Mouse (Mus musculus) brown adipose tissue, adult 24 weeks (tissue): Measurements from ENCODE around the gene Abhd16a. TPM values are rescaled to one million over a fixed set of nuclear protein-coding genes. Genes with fewer than 3 reads are reported as not detected.
A peak's percentile ranks its signal among the peaks of the same experiment; 100 is the strongest.

Experiments used
- H3K27ac ChIP-seq: fragments of 200-500 bp; replicated peaks from 2 replicates; pipeline ENCODE4 v1.5.1; 2012; ENCODE audit warnings: low read depth, mild to moderate bottlenecking, low read length
- H3K4me1 ChIP-seq: fragments of 200-500 bp; 2 replicates; pipeline ENCODE4 v1.6.1; 2012; ENCODE audit warnings: low read length, mixed read lengths; ENCODE audit not compliant: control insufficient read depth, insufficient read depth, insufficient read length
- H3K4me3 ChIP-seq: fragments of 200-500 bp; 2 replicates; pipeline ENCODE4 v1.5.1; 2012; ENCODE audit warnings: low read depth, mild to moderate bottlenecking, low read length, moderate library complexity; ENCODE audit not compliant: insufficient read depth
- polyA plus RNA-seq: library from polyadenylated mRNA; stranded (reverse); fragments of >200 nt; gene quantifications from 2 replicates; pipeline ENCODE4 v1.2.4, GENCODE M21; 2012; ENCODE audit not compliant: missing spikeins, insufficient read depth, insufficient read length

Gene Abhd16a
- polyA plus RNA-seq, 1 experiment = 44.8 TPM

GRCm38 (mm10) chr17:35132174-35132560, 43.1 kb downstream of the Abhd16a start:
- H3K27ac ChIP-seq = no peak overlapping the region
- H3K4me1 ChIP-seq = peaks cover 4% of the 10 kb centered on the region; the same call in 1 of the 2 replicates
- no peak overlapping the region for H3K4me3 ChIP-seq

- no peak overlapping the region for H3K27ac ChIP-seq
- H3K4me3 ChIP-seq = no peak overlapping the region
- no peaks in the 10 kb centered on the region; the same call in 1 of the 2 replicates for H3K4me1 ChIP-seq
These were observed 44.5 kb downstream of the Abhd16a start for GRCm38 (mm10) chr17:35133517-35133916.

DNA sequence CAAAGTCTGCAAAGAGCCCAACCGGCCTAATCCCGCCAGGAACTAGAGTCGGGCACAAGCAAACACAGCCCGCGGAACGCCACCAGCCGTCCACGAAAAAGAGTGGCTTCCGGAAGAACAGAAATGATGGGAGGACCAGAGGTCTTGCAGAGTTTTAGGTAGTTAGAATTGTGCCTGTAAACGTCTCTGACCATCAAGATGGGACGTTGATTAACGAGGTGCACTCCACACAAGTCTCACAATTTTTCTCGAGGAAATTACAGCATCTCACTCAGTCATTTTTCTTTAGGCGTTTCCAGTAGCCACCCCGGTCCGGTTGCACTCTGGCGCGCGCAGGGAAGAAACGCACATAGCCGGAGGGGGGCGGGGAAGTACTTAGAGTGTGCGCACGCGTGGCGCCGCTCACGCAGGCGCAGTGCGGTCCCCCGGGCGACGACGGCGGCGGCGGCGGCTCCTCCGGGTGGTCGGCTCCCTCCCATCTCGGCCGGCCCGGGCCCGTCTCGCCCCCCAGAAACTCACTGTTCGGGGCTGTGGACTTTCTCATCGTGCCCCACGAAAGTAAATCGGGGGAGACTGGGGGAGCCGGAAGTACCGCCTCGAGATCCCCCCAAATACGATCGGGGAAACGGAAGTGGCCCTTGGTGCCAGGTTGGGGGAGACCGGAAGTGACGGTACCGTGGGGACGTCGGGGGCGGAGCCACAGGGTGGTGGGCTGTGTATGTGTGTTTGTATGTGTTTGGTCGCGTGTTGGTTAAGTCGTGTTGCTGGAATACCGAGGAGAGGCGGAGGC, 45.9 kb downstream of the Abhd16a start, which contains the start of gene Bag6:
Gene Bag6 (plus strand): TSS at position 378 of the 790 bp plus-strand sequence.
- H3K27ac ChIP-seq = peak within 1 kb of the TSS; percentile 96
- peak within 1 kb of the TSS; percentile 72 for H3K4me3 ChIP-seq
- no peaks in the 10 kb centered on the region; the same call in 1 of the 2 replicates for H3K4me1 ChIP-seq

- H3K4me3 ChIP-seq = peak overlapping the region; percentile 72
- H3K27ac ChIP-seq = peak overlapping the region; percentile 95
- H3K4me1 ChIP-seq = no peaks in the 10 kb centered on the region; the same call in 1 of the 2 replicates
These were observed 46.7 kb downstream of the Abhd16a start for GRCm38 (mm10) chr17:35135591-35136320.

DNA sequence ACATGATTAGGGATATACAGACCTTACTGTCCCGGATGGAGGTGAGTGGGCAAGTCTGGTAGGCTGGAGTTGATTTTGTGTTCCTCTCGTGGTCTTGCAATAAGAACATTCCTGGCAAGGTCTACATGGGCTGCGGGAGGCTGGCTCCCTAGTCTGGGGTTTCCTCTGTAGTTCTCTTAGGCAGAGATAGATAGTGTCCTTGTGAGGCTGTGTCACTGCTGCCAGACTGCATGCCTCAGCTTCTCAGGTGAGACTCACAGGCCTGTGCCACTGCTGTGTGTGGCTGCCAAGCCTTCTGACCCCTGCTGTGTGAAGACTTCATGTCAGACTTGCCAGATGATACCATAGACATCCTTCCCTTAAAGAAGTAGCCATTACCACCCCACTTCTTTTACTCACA, 50.2 kb downstream of the Abhd16a start:
- H3K27ac ChIP-seq = no peak overlapping the region
- no peak overlapping the region for H3K4me3 ChIP-seq
- peaks cover 3% of the 10 kb centered on the region; the same call in 1 of the 2 replicates for H3K4me1 ChIP-seq

DNA sequence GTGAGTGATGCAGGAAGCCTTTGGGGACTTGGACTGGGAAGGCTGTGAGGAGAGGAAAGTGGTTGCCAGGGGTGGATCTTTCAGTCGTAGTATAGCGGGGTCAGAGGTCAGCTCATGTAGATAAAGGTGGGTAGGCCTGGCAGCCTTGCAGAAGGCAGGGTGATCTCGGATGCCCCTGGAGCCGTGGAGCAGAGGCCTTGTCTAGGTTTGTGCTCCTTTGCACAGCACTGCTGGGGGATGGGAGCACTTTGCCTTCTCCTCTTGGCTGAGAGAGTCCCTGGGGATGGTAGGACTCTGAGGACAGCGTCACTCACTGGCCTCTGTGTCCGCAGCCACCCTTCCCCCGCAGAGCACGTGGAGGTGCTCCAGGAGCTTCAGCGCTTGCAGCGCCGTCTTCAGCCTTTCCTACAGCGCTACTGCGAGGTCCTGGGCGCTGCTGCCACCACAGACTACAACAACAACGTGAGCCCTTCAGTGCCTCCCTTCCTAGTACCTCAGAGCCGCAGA, 51.5 kb downstream of the Abhd16a start:
- Histone ChIP-seq H3K4me3 (no peak overlapping the region), H3K4me1 (peaks cover 3% of the 10 kb centered on the region; the same call in 1 of the 2 replicates), H3K27ac (no peak overlapping the region)

GRCm38 (mm10) chr17:35141971-35142370, 52.9 kb downstream of the Abhd16a start:
- peaks cover 3% of the 10 kb centered on the region; the same call in 1 of the 2 replicates for H3K4me1 ChIP-seq

DNA sequence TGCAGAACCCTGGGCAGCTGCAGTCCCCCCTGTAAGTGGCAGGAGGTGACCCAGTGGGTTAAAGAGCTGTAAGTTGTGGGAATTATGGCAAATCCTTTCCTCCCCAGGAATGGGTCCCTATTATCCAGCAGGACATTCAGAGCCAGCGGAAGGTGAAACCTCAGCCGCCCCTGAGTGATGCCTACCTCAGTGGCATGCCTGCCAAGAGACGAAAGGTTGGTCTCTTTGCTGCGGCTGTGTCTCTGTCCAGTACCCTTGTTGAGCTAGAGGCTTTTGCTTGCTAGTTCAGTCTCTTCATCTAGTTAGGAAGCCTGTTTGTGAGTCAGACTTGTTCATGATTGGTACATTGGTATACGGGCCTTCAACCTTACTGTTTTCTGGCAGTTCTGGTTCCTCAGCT, 57.1 kb downstream of the Abhd16a start:
- H3K27ac ChIP-seq = no peak overlapping the region
- peaks cover 3% of the 10 kb centered on the region; the same call in 1 of the 2 replicates for H3K4me1 ChIP-seq
- no peak overlapping the region for H3K4me3 ChIP-seq

More at GRCm38 (mm10) chr17:35141971-35142370, 52.9 kb downstream of the Abhd16a start:
- Histone ChIP-seq H3K27ac (no peak overlapping the region), H3K4me3 (no peak overlapping the region)

DNA sequence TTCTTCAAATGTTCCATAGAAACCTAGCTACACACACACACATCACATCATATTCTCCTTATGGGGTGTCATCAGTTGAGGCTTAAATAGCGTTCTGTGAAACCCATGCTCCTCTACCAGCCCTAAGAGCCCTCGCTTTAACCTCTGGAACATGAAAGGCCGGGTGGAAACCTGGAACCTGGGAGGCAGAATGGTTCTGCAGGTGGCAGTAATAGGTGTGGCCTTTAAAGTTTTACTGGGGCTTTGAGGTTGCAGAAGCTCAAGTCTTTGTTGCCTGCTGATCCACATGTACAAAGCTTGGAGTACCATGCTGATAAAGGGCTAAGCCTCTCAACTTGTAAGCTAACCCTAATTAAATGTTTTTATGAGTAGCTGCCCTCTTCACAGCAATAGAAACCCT, 58.3 kb downstream of the Abhd16a start:
- H3K27ac ChIP-seq = no peak overlapping the region
- H3K4me1 ChIP-seq = no peaks in the 10 kb centered on the region

DNA sequence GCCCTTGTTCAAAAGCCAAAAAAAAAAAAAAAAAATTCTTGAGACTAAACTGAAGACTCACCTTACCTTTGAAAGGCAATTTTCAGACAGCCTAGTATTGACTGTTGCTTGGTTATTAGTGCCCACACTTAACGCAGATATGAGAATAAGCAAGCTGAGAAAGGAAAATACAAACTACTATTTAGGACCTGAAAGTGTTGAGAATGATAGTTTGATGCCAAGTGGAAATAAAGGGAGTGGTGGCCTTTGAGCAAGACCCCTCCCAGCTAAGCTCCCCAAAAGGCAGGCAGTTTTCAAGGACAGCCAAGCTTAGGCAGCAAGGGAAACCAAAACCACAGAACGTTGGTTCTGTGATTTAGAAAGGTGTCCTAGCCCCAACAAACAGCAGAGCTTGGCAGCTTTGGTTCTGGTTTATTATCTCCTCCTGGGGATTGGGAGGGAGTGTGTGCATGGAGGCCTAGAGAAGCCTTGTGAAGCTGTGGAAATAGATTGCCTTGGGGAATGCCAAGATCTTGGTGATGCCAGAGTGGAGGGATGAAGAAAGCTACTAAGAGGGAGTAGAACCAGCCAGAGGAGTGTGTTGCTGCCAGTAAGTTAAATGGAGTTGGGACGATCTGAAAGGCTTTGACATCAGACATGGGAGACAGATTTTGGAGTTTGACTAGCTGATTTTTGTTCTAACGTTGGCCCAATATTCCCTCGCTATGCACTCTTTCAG, 59.0 kb downstream of the Abhd16a start:
- H3K4me3 ChIP-seq = no peak overlapping the region
- no peaks in the 10 kb centered on the region for H3K4me1 ChIP-seq
- no peak overlapping the region for H3K27ac ChIP-seq

More for the DNA sequence above, 58.3 kb downstream of the Abhd16a start:
- no peak overlapping the region for H3K4me3 ChIP-seq

GRCm38 (mm10) chr17:35152121-35152520, 63.1 kb downstream of the Abhd16a start:
- H3K4me3 ChIP-seq = no peak overlapping the region
- H3K4me1 ChIP-seq = no peaks in the 10 kb centered on the region
- no peak overlapping the region for H3K27ac ChIP-seq

Other genes with a start within 250 kb of the Abhd16a start
- 15.1 and 24.6 TPM in 2 replicates for gene Skiv2l, start 239.1 kb upstream of the Abhd16a start, polyA plus RNA-seq
- gene Nelfe, start 238.9 kb upstream of the Abhd16a start, polyA plus RNA-seq = 25.0 and 41.5 TPM in 2 replicates
- 29.3 and 35.1 TPM in 2 replicates for gene Cfb, start 226.7 kb upstream of the Abhd16a start, polyA plus RNA-seq
- 3.0 and 3.3 TPM in 2 replicates for gene Zbtb12, start 209.8 kb upstream of the Abhd16a start, polyA plus RNA-seq
- gene Gm20547, start 207.2 kb upstream of the Abhd16a start, polyA plus RNA-seq = not detected in 2 replicates
- 6.0 and 12.4 TPM in 2 replicates for gene C2, start 191.0 kb upstream of the Abhd16a start, polyA plus RNA-seq
- gene Ehmt2, start 190.8 kb upstream of the Abhd16a start, polyA plus RNA-seq = 27.4 and 30.6 TPM in 2 replicates
- gene Slc44a4, start 174.8 kb upstream of the Abhd16a start, polyA plus RNA-seq = not detected in 2 replicates
- gene Neu1, start 158.0 kb upstream of the Abhd16a start, polyA plus RNA-seq = 9.1 and 10.2 TPM in 2 replicates
- 5.2 and 26.8 TPM in 2 replicates for gene Hspa1b, start 130.0 kb upstream of the Abhd16a start, polyA plus RNA-seq
- not detected in 2 replicates for gene Gm20481, start 119.4 kb upstream of the Abhd16a start, polyA plus RNA-seq
- gene Hspa1a, start 117.1 kb upstream of the Abhd16a start, polyA plus RNA-seq = 6.3 and 18.9 TPM in 2 replicates
- 0.48 and 0.71 TPM in 2 replicates for gene Hspa1l, start 116.6 kb upstream of the Abhd16a start, polyA plus RNA-seq
- gene Lsm2, start 107.4 kb upstream of the Abhd16a start, polyA plus RNA-seq = 22.4 and 29.8 TPM in 2 replicates
- 12.7 and 14.2 TPM in 2 replicates for gene Vars, start 88.3 kb upstream of the Abhd16a start, polyA plus RNA-seq
- not detected in 2 replicates for gene Vwa7, start 72.7 kb upstream of the Abhd16a start, polyA plus RNA-seq
- gene Sapcd1, start 61.2 kb upstream of the Abhd16a start, polyA plus RNA-seq = not detected in 2 replicates
- gene Msh5, start 42.5 kb upstream of the Abhd16a start, polyA plus RNA-seq = not detected in 2 replicates
- 13.6 and 16.8 TPM in 2 replicates for gene Clic1, start 39.3 kb upstream of the Abhd16a start, polyA plus RNA-seq
- gene Ddah2, start 30.2 kb upstream of the Abhd16a start, polyA plus RNA-seq = 9.4 and 11.6 TPM in 2 replicates
- not detected in 2 replicates for gene Ly6g6c, start 23.9 kb upstream of the Abhd16a start, polyA plus RNA-seq
- not detected in 2 replicates for gene Mpig6b, start 23.1 kb upstream of the Abhd16a start, polyA plus RNA-seq
- gene Ly6g6e, start 12.4 kb upstream of the Abhd16a start, polyA plus RNA-seq = not detected in 2 replicates
- gene Ly6g6d, start 11.2 kb upstream of the Abhd16a start, polyA plus RNA-seq = 3.0 TPM in 1 of 2 replicates, not detected in the other
- gene Ly6g6f, start 3.7 kb upstream of the Abhd16a start, polyA plus RNA-seq = not detected in 2 replicates
- gene Ly6g5c, start 19.0 kb downstream of the Abhd16a start, polyA plus RNA-seq = not detected in 2 replicates
- not detected in 2 replicates for gene Ly6g5b, start 26.2 kb downstream of the Abhd16a start, polyA plus RNA-seq
- 7.9 and 12.8 TPM in 2 replicates for gene Gpank1, start 32.2 kb downstream of the Abhd16a start, polyA plus RNA-seq
- 138 and 147 TPM in 2 replicates for gene Csnk2b, start 32.8 kb downstream of the Abhd16a start, polyA plus RNA-seq
- gene D17H6S53E, start 37.1 kb downstream of the Abhd16a start, polyA plus RNA-seq = 12.8 and 17.2 TPM in 2 replicates
- gene Apom, start 42.8 kb downstream of the Abhd16a start, polyA plus RNA-seq = not detected in 2 replicates
- gene Bag6, start 45.9 kb downstream of the Abhd16a start, polyA plus RNA-seq = 119 and 160 TPM in 2 replicates
- gene Prrc2a, start 75.6 kb downstream of the Abhd16a start, polyA plus RNA-seq = 42.9 and 81.7 TPM in 2 replicates
- gene Aif1, start 86.8 kb downstream of the Abhd16a start, polyA plus RNA-seq = 10.5 and 14.3 TPM in 2 replicates
- 12.2 and 16.4 TPM in 2 replicates for gene Lst1, start 99.2 kb downstream of the Abhd16a start, polyA plus RNA-seq
- gene Ltb, start 105.2 kb downstream of the Abhd16a start, polyA plus RNA-seq = not detected in 2 replicates
- not detected in 2 replicates for gene Tnf, start 112.7 kb downstream of the Abhd16a start, polyA plus RNA-seq
- gene Lta, start 116.1 kb downstream of the Abhd16a start, polyA plus RNA-seq = not detected in 2 replicates
- not detected in 2 replicates for gene Gm16181, start 131.6 kb downstream of the Abhd16a start, polyA plus RNA-seq
- 2.7 and 4.0 TPM in 2 replicates for gene Atp6v1g2, start 144.4 kb downstream of the Abhd16a start, polyA plus RNA-seq
- gene Nfkbil1, start 146.5 kb downstream of the Abhd16a start, polyA plus RNA-seq = 5.2 and 6.7 TPM in 2 replicates
- 50.5 and 57.9 TPM in 2 replicates for gene Ddx39b, start 152.5 kb downstream of the Abhd16a start, polyA plus RNA-seq
- gene H2-D1, start 173.5 kb downstream of the Abhd16a start, polyA plus RNA-seq = 284 and 411 TPM in 2 replicates
- gene H2-Q1, start 231.1 kb downstream of the Abhd16a start, polyA plus RNA-seq = 0.40 TPM in 1 of 2 replicates, not detected in the other